Mouse (Mus musculus) kidney, embryonic 15.5 days (tissue): ENCODE results near the gene Ift27. TPM values are rescaled to one million over a fixed set of nuclear protein-coding genes. Genes with fewer than 3 reads are reported as not detected.

Experiments
- ATAC-seq: fragments of 200-750 bp; cut with Nextera tagmentation; replicated peaks from 2 replicates; pipeline ENCODE4 v1.8.0; 2017; ENCODE audit warnings: moderate TSS enrichment; ENCODE audit not compliant: low FRiP score
- H3K27ac ChIP-seq: fragments of 300-500 bp; sonication (generic); 2 replicates; pipeline ENCODE4 v1.5.1; 2015; ENCODE audit warnings: mild to moderate bottlenecking, inconsistent platforms
- H3K27me3 ChIP-seq: fragments of 300-500 bp; sonication (generic); 2 replicates; pipeline ENCODE4 v1.6.1; 2015; ENCODE audit warnings: inconsistent platforms
- H3K36me3 ChIP-seq: fragments of 300-500 bp; sonication (generic); 2 replicates; pipeline ENCODE4 v1.6.1; 2015; ENCODE audit warnings: inconsistent platforms
- H3K4me1 ChIP-seq: fragments of 300-500 bp; sonication (generic); 2 replicates; pipeline ENCODE4 v1.6.1; 2015; ENCODE audit warnings: inconsistent platforms
- H3K4me2 ChIP-seq: fragments of 300-500 bp; sonication (generic); 2 replicates; pipeline ENCODE4 v1.6.1; 2015; ENCODE audit warnings: moderate library complexity, mild to moderate bottlenecking, inconsistent platforms
- H3K4me3 ChIP-seq: fragments of 300-500 bp; sonication (generic); replicated peaks from 2 replicates; pipeline ENCODE4 v1.5.1; 2015; ENCODE audit warnings: mild to moderate bottlenecking, inconsistent platforms
- H3K9ac ChIP-seq: fragments of 300-500 bp; sonication (generic); 2 replicates; pipeline ENCODE4 v1.6.1; 2015; ENCODE audit warnings: mild to moderate bottlenecking, inconsistent platforms
- H3K9me3 ChIP-seq: fragments of 300-500 bp; sonication (generic); replicated peaks from 2 replicates; pipeline ENCODE4 v1.6.1; 2016; ENCODE audit warnings: inconsistent platforms
- WGBS: fragments of 180-500 bp; shearing (Covaris S2); methylation state at CpG from one replicate; pipeline ENCODE4 v1.1.7; 2015; ENCODE audit warnings: mixed read lengths; 5-methylcytosine and 5-hydroxymethylcytosine counted together
- polyA plus RNA-seq: library from polyadenylated mRNA; unstranded; fragments of >200 nt; fragmentation: Nextera tagmentation; extraction: Ambion mirVana; gene quantifications from 2 replicates; pipeline ENCODE4 v1.2.1, GENCODE M21; 2015

The Ift27 gene
- polyA plus RNA-seq, 1 experiment from 2014 or later = 88.8 TPM

- no peaks in the 10 kb centered on the region for H3K27me3 ChIP-seq
- ATAC-seq = no peak
- peaks cover 16% of the 10 kb centered on the region for H3K4me1 ChIP-seq
- no peak overlapping the region for H3K4me2 ChIP-seq
- H3K9ac ChIP-seq = no peak overlapping the region
- H3K27ac ChIP-seq = no peak overlapping the region
- no peaks in the 10 kb centered on the region for H3K9me3 ChIP-seq
- 92% methylated on average over 15 of the region's 15 CpGs for WGBS
- H3K4me3 ChIP-seq = no peak overlapping the region
- peaks cover 15% of the 10 kb centered on the region; the same call in 1 of the 2 replicates for H3K36me3 ChIP-seq
These were observed 3.2 kb downstream of the Ift27 start for GRCm38 (mm10) chr15:78170708-78171107.

- Histone ChIP-seq H3K4me1 (peaks cover 13% of the 10 kb centered on the region), H3K9me3 (no peaks in the 10 kb centered on the region), H3K27me3 (no peaks in the 10 kb centered on the region), H3K27ac (no peak overlapping the region), H3K9ac (no peak overlapping the region), H3K4me2 (no peak overlapping the region), H3K36me3 (peaks cover 15% of the 10 kb centered on the region; the same call in 1 of the 2 replicates), H3K4me3 (no peak overlapping the region)
- WGBS = 83% methylated on average over 11 of the region's 11 CpGs
- ATAC-seq = no peak
These were observed 4.3 kb downstream of the Ift27 start for GRCm38 (mm10) chr15:78169566-78169965.

GRCm38 (mm10) chr15:78165292-78165691, 8.6 kb downstream of the Ift27 start:
- no peaks in the 10 kb centered on the region for H3K27me3 ChIP-seq
- no peak for ATAC-seq
- no peak overlapping the region for H3K9ac ChIP-seq
- H3K4me3 ChIP-seq = no peak overlapping the region
- no peak overlapping the region for H3K27ac ChIP-seq
- H3K4me1 ChIP-seq = no peaks in the 10 kb centered on the region
- no peaks in the 10 kb centered on the region for H3K9me3 ChIP-seq
- H3K4me2 ChIP-seq = no peak overlapping the region
- H3K36me3 ChIP-seq = peaks cover 32% of the 10 kb centered on the region
- WGBS = 85% methylated on average over 4 of the region's 4 CpGs

GRCm38 (mm10) chr15:78164466-78164865, 9.4 kb downstream of the Ift27 start:
- WGBS = 87% methylated on average over 11 of the region's 11 CpGs
- H3K9ac ChIP-seq = no peak overlapping the region
- peaks cover 32% of the 10 kb centered on the region for H3K36me3 ChIP-seq
- H3K27me3 ChIP-seq = no peaks in the 10 kb centered on the region
- no peaks in the 10 kb centered on the region for H3K9me3 ChIP-seq
- no peak overlapping the region for H3K4me3 ChIP-seq
- ATAC-seq = no peak
- H3K4me1 ChIP-seq = no peaks in the 10 kb centered on the region
- no peak overlapping the region for H3K27ac ChIP-seq
- no peak overlapping the region for H3K4me2 ChIP-seq

- H3K9ac ChIP-seq = no peak overlapping the region
- H3K9me3 ChIP-seq = no peaks in the 10 kb centered on the region
- no peak overlapping the region for H3K27ac ChIP-seq
- H3K4me3 ChIP-seq = no peak overlapping the region
- no peaks in the 10 kb centered on the region for H3K4me1 ChIP-seq
- H3K27me3 ChIP-seq = no peaks in the 10 kb centered on the region
- H3K36me3 ChIP-seq = peaks cover 29% of the 10 kb centered on the region
- no peak for ATAC-seq
- H3K4me2 ChIP-seq = no peak overlapping the region
- 58% methylated on average over 9 of the region's 9 CpGs for WGBS
These were observed 12.0 kb downstream of the Ift27 start for GRCm38 (mm10) chr15:78161946-78162345.

- Histone ChIP-seq H3K4me3 (no peak overlapping the region), H3K27ac (no peak overlapping the region), H3K36me3 (peaks cover 7% of the 10 kb centered on the region; the same call in 1 of the 2 replicates), H3K9ac (no peak overlapping the region), H3K9me3 (no peaks in the 10 kb centered on the region), H3K4me2 (no peak overlapping the region), H3K27me3 (no peaks in the 10 kb centered on the region), H3K4me1 (no peaks in the 10 kb centered on the region)
- ATAC-seq = no peak
- 88% methylated on average over 4 of the region's 5 CpGs for WGBS
These were observed 15.6 kb downstream of the Ift27 start for GRCm38 (mm10) chr15:78158335-78158734.

- 80% methylated on average over 4 of the region's 4 CpGs for WGBS
- H3K27me3 ChIP-seq = no peaks in the 10 kb centered on the region
- no peaks in the 10 kb centered on the region for H3K9me3 ChIP-seq
- H3K9ac ChIP-seq = no peak overlapping the region
- H3K4me2 ChIP-seq = no peak overlapping the region
- H3K27ac ChIP-seq = no peak overlapping the region
- no peaks in the 10 kb centered on the region for H3K4me1 ChIP-seq
- peaks cover 2% of the 10 kb centered on the region; the same call in 1 of the 2 replicates for H3K36me3 ChIP-seq
- no peak overlapping the region for H3K4me3 ChIP-seq
- ATAC-seq = no peak
These were observed 16.1 kb downstream of the Ift27 start for GRCm38 (mm10) chr15:78157824-78158223.

- no peaks in the 10 kb centered on the region for H3K36me3 ChIP-seq
- 83% methylated on average over 8 of the region's 8 CpGs for WGBS
- no peak overlapping the region for H3K4me2 ChIP-seq
- no peak overlapping the region for H3K9ac ChIP-seq
- H3K27me3 ChIP-seq = no peaks in the 10 kb centered on the region
- H3K27ac ChIP-seq = no peak overlapping the region
- H3K9me3 ChIP-seq = no peaks in the 10 kb centered on the region
- H3K4me3 ChIP-seq = no peak overlapping the region
- H3K4me1 ChIP-seq = no peaks in the 10 kb centered on the region
- no peak for ATAC-seq
These were observed 16.6 kb downstream of the Ift27 start for GRCm38 (mm10) chr15:78157330-78157729.

- Histone ChIP-seq H3K9ac (no peak overlapping the region), H3K27me3 (no peaks in the 10 kb centered on the region), H3K27ac (no peak overlapping the region), H3K9me3 (no peaks in the 10 kb centered on the region), H3K36me3 (no peaks in the 10 kb centered on the region), H3K4me1 (no peaks in the 10 kb centered on the region), H3K4me2 (no peak overlapping the region), H3K4me3 (no peak overlapping the region)
- no peak for ATAC-seq
- WGBS = 85% methylated on average over 6 of the region's 6 CpGs
These were observed 18.5 kb downstream of the Ift27 start for GRCm38 (mm10) chr15:78155421-78155820.

- 55% methylated on average over 11 of the region's 11 CpGs for WGBS
- H3K36me3 ChIP-seq = no peaks in the 10 kb centered on the region
- no peaks in the 10 kb centered on the region for H3K9me3 ChIP-seq
- H3K27ac ChIP-seq = no peak overlapping the region
- no peaks in the 10 kb centered on the region for H3K27me3 ChIP-seq
- no peak overlapping the region for H3K9ac ChIP-seq
- no peaks in the 10 kb centered on the region for H3K4me1 ChIP-seq
- ATAC-seq = no peak
- no peak overlapping the region for H3K4me2 ChIP-seq
- H3K4me3 ChIP-seq = no peak overlapping the region
These were observed 20.7 kb downstream of the Ift27 start for GRCm38 (mm10) chr15:78153045-78153775.

GRCm38 (mm10) chr15:78148565-78148964, 25.3 kb downstream of the Ift27 start:
- WGBS = 73% methylated on average over 7 of the region's 7 CpGs
- no peak for ATAC-seq
- H3K4me3 ChIP-seq = no peak overlapping the region
- H3K4me2 ChIP-seq = no peak overlapping the region
- H3K4me1 ChIP-seq = no peaks in the 10 kb centered on the region
- H3K9ac ChIP-seq = no peak overlapping the region
- no peaks in the 10 kb centered on the region for H3K36me3 ChIP-seq
- no peaks in the 10 kb centered on the region for H3K9me3 ChIP-seq
- no peaks in the 10 kb centered on the region for H3K27me3 ChIP-seq
- no peak overlapping the region for H3K27ac ChIP-seq

GRCm38 (mm10) chr15:78140226-78140625, 33.7 kb downstream of the Ift27 start:
- 49% methylated on average over 8 of the region's 8 CpGs for WGBS
- no peaks in the 10 kb centered on the region for H3K4me1 ChIP-seq
- H3K9ac ChIP-seq = no peak overlapping the region
- H3K4me2 ChIP-seq = no peak overlapping the region
- H3K27me3 ChIP-seq = no peaks in the 10 kb centered on the region
- no peak overlapping the region for H3K4me3 ChIP-seq
- H3K27ac ChIP-seq = no peak overlapping the region
- no peak for ATAC-seq
- no peaks in the 10 kb centered on the region for H3K9me3 ChIP-seq
- H3K36me3 ChIP-seq = no peaks in the 10 kb centered on the region

GRCm38 (mm10) chr15:78134606-78135005, 39.3 kb downstream of the Ift27 start:
- ATAC-seq = no peak
- Histone ChIP-seq H3K9me3 (no peaks in the 10 kb centered on the region), H3K4me1 (no peaks in the 10 kb centered on the region), H3K9ac (no peak overlapping the region), H3K27ac (no peak overlapping the region), H3K36me3 (no peaks in the 10 kb centered on the region), H3K4me2 (no peak overlapping the region), H3K27me3 (no peaks in the 10 kb centered on the region), H3K4me3 (no peak overlapping the region)
- WGBS = 27% methylated on average over 6 of the region's 6 CpGs
